Mouse (Mus musculus) cerebellum, postnatal 36 days (tissue): ENCODE measurements around the gene Vps52.
"Not testable (repeated sequence)": the region's sequence is repeated elsewhere in the genome, so short reads cannot be mapped to it uniquely, and the experiment has no call there.

Experiments
- DNase-seq, 2 experiments: peaks; one replicate each; pipeline ENCODE4 v3.0.0; 2021 to 2022; ENCODE audit warnings: mixed read lengths in 2 of 2

The Vps52 gene

GRCm38 (mm10) chr17:33943454-33943853, 12.2 kb upstream of the Vps52 start:
- no peak for DNase-seq

- no peak for DNase-seq
These were observed 8.1 kb upstream of the Vps52 start for GRCm38 (mm10) chr17:33947430-33948089.

GRCm38 (mm10) chr17:33948090-33948904, 7.3 kb upstream of the Vps52 start:
- no peak for DNase-seq

- DNase-seq, result no peak
These were observed 6.6 kb upstream of the Vps52 start for GRCm38 (mm10) chr17:33948905-33949537.

GRCm38 (mm10) chr17:33950131-33950625, 5.4 kb upstream of the Vps52 start:
- no peak for DNase-seq

GRCm38 (mm10) chr17:33951021-33951946, 4.3 kb upstream of the Vps52 start, which contains the start of gene B3galt4:
Gene B3galt4, minus strand, starts transcription at chr17:33951488.
- peak; percentile 72 to 73 for DNase-seq

- not testable (repeated sequence) for DNase-seq
These were observed 3.6 kb upstream of the Vps52 start for GRCm38 (mm10) chr17:33952015-33952414.

- no peak for DNase-seq
These were observed 2.7 kb upstream of the Vps52 start for GRCm38 (mm10) chr17:33952879-33953278.

GRCm38 (mm10) chr17:33953310-33953709, 2.3 kb upstream of the Vps52 start:
- no peak for DNase-seq

GRCm38 (mm10) chr17:33953961-33954565, 1.5 kb upstream of the Vps52 start:
- no peak for DNase-seq

- DNase-seq, result no peak
These were observed 712 bp upstream of the Vps52 start for GRCm38 (mm10) chr17:33954646-33955554.

GRCm38 (mm10) chr17:33956336-33956735, 724 bp downstream of the Vps52 start:
- DNase-seq, result no peak

- no peak for DNase-seq
These were observed 1.9 kb downstream of the Vps52 start for GRCm38 (mm10) chr17:33957493-33957892.

- DNase-seq, result no peak
These were observed 2.8 kb downstream of the Vps52 start for GRCm38 (mm10) chr17:33958451-33958850.

GRCm38 (mm10) chr17:33959135-33959534, 3.5 kb downstream of the Vps52 start:
- no peak for DNase-seq

- DNase-seq, result no peak
These were observed 4.3 kb downstream of the Vps52 start for GRCm38 (mm10) chr17:33959948-33960347.

GRCm38 (mm10) chr17:33962876-33963275, 7.3 kb downstream of the Vps52 start:
- no peak for DNase-seq

GRCm38 (mm10) chr17:33965082-33965845, 9.7 kb downstream of the Vps52 start:
- DNase-seq, result no peak

GRCm38 (mm10) chr17:33965846-33966550, 10.4 kb downstream of the Vps52 start:
- DNase-seq, result no peak
